Mouse (Mus musculus): ENCODE results near the gene Tbx20. TPM values are rescaled to one million over a fixed set of nuclear protein-coding genes. Genes with fewer than 3 reads are reported as not detected.

The Tbx20 gene
- polyA plus RNA-seq, 1 experiment from 2014 or later: not detected

- H3K27me3 ChIP-seq: peaks cover 98% of the 10 kb centered on the region
- 0 out of 2 replicates have a peak overlapping the region, but pooled peaks have one; percentile 12 for H3K4me3 ChIP-seq (replicated peaks)
- WGBS: under 1% methylated on average over 37 of the region's 37 CpGs
- no peaks in the 10 kb centered on the region for H3K9me3 ChIP-seq (replicated peaks)
- no peak for ATAC-seq (ENCODE audit: insufficient number of reproducible peaks, low FRiP score, low TSS enrichment, low read depth)
- H3K4me2 ChIP-seq (replicated peaks): peak overlapping the region; percentile 8; the same call in 1 of the 2 replicates
- H3K9ac ChIP-seq: no peak overlapping the region
- H3K4me1 ChIP-seq: peaks cover 28% of the 10 kb centered on the region
- H3K27ac ChIP-seq (replicated peaks): no peak overlapping the region
- H3K36me3 ChIP-seq: no peaks in the 10 kb centered on the region
Observed at GRCm38 (mm10) chr9:24777176-24777895, 3.2 kb upstream of the Tbx20 start.

GRCm38 (mm10) chr9:24776487-24776886 lies 2.4 kb upstream of the Tbx20 start:
- 1% methylated on average over 9 of the region's 9 CpGs for WGBS
- Histone ChIP-seq H3K27ac (replicated peaks) (no peak overlapping the region), H3K9me3 (replicated peaks) (no peaks in the 10 kb centered on the region), H3K4me1 (peaks cover 28% of the 10 kb centered on the region), H3K36me3 (no peaks in the 10 kb centered on the region), H3K4me2 (replicated peaks) (no peak overlapping the region), H3K27me3 (peaks cover 98% of the 10 kb centered on the region), H3K9ac (no peak overlapping the region), H3K4me3 (replicated peaks) (no peak overlapping the region)
- ATAC-seq (ENCODE audit: insufficient number of reproducible peaks, low FRiP score, low TSS enrichment, low read depth): no peak

- peaks cover 22% of the 10 kb centered on the region for H3K4me1 ChIP-seq
- 25% methylated on average over 1 of the region's 1 CpGs for WGBS
- H3K9me3 ChIP-seq (replicated peaks): no peaks in the 10 kb centered on the region
- no peak for ATAC-seq (ENCODE audit: insufficient number of reproducible peaks, low FRiP score, low TSS enrichment, low read depth)
- no peak overlapping the region for H3K27ac ChIP-seq (replicated peaks)
- H3K4me3 ChIP-seq (replicated peaks): no peak overlapping the region
- H3K27me3 ChIP-seq: peaks cover 98% of the 10 kb centered on the region
- no peak overlapping the region for H3K9ac ChIP-seq
- no peaks in the 10 kb centered on the region for H3K36me3 ChIP-seq
- no peak overlapping the region for H3K4me2 ChIP-seq (replicated peaks)
Observed at GRCm38 (mm10) chr9:24775567-24775966, 1.5 kb upstream of the Tbx20 start.

GRCm38 (mm10) chr9:24775001-24775400 lies 898 bp upstream of the Tbx20 start:
- 0% methylated on average over 9 of the region's 9 CpGs for WGBS
- no peak for ATAC-seq (ENCODE audit: insufficient number of reproducible peaks, low FRiP score, low TSS enrichment, low read depth)
- Histone ChIP-seq H3K4me1 (peaks cover 27% of the 10 kb centered on the region), H3K9me3 (replicated peaks) (no peaks in the 10 kb centered on the region), H3K36me3 (no peaks in the 10 kb centered on the region), H3K9ac (no peak overlapping the region), H3K27ac (replicated peaks) (no peak overlapping the region), H3K4me3 (replicated peaks) (0 out of 2 replicates have a peak overlapping the region, but pooled peaks have one; percentile 30), H3K27me3 (peaks cover 98% of the 10 kb centered on the region), H3K4me2 (replicated peaks) (no peak overlapping the region)

GRCm38 (mm10) chr9:24773669-24774068 lies 434 bp downstream of the Tbx20 start:
- no peaks in the 10 kb centered on the region for H3K36me3 ChIP-seq
- no peak overlapping the region for H3K9ac ChIP-seq

GRCm38 (mm10) chr9:24773171-24773570 lies 932 bp downstream of the Tbx20 start:
- Histone ChIP-seq H3K27ac (replicated peaks) (no peak overlapping the region), H3K9me3 (replicated peaks) (no peaks in the 10 kb centered on the region), H3K4me1 (peaks cover 27% of the 10 kb centered on the region), H3K4me2 (replicated peaks) (peak overlapping the region; percentile 52; the same call in 1 of the 2 replicates), H3K36me3 (no peaks in the 10 kb centered on the region), H3K9ac (no peak overlapping the region), H3K27me3 (peaks cover 94% of the 10 kb centered on the region), H3K4me3 (replicated peaks) (0 out of 2 replicates have a peak overlapping the region, but pooled peaks have one; percentile 30)
- no peak for ATAC-seq (ENCODE audit: insufficient number of reproducible peaks, low FRiP score, low TSS enrichment, low read depth)
- WGBS: under 1% methylated on average over 9 of the region's 9 CpGs

More at GRCm38 (mm10) chr9:24773669-24774068, 434 bp downstream of the Tbx20 start:
- Histone ChIP-seq H3K4me1 (peaks cover 27% of the 10 kb centered on the region), H3K4me3 (replicated peaks) (peak overlapping the region; percentile 30), H3K27ac (replicated peaks) (no peak overlapping the region), H3K27me3 (peaks cover 94% of the 10 kb centered on the region), H3K9me3 (replicated peaks) (no peaks in the 10 kb centered on the region), H3K4me2 (replicated peaks) (peak overlapping the region; percentile 52)
- ATAC-seq (ENCODE audit: insufficient number of reproducible peaks, low FRiP score, low TSS enrichment, low read depth): no peak
- WGBS: under 1% methylated on average over 19 of the region's 19 CpGs

GRCm38 (mm10) chr9:24772431-24773120 lies 1.5 kb downstream of the Tbx20 start:
- Histone ChIP-seq H3K27me3 (peaks cover 94% of the 10 kb centered on the region), H3K4me3 (replicated peaks) (no peak overlapping the region), H3K9ac (no peak overlapping the region), H3K4me2 (replicated peaks) (no peak overlapping the region), H3K9me3 (replicated peaks) (no peaks in the 10 kb centered on the region), H3K27ac (replicated peaks) (no peak overlapping the region), H3K4me1 (peaks cover 21% of the 10 kb centered on the region), H3K36me3 (no peaks in the 10 kb centered on the region)
- ATAC-seq (ENCODE audit: insufficient number of reproducible peaks, low FRiP score, low TSS enrichment, low read depth): no peak
- 5% methylated on average over 9 of the region's 9 CpGs for whole genome bisulfite sequencing

GRCm38 (mm10) chr9:24771713-24772112 lies 2.4 kb downstream of the Tbx20 start:
- Histone ChIP-seq H3K4me3 (replicated peaks) (no peak overlapping the region), H3K27me3 (peaks cover 90% of the 10 kb centered on the region), H3K27ac (replicated peaks) (no peak overlapping the region), H3K9me3 (replicated peaks) (no peaks in the 10 kb centered on the region), H3K9ac (no peak overlapping the region), H3K4me1 (peaks cover 16% of the 10 kb centered on the region), H3K36me3 (no peaks in the 10 kb centered on the region), H3K4me2 (replicated peaks) (no peak overlapping the region)
- no peak for ATAC-seq (ENCODE audit: insufficient number of reproducible peaks, low FRiP score, low TSS enrichment, low read depth)
- WGBS: 17% methylated on average over 4 of the region's 4 CpGs

GRCm38 (mm10) chr9:24770941-24771405 lies 3.1 kb downstream of the Tbx20 start:
- WGBS: 2% methylated on average over 8 of the region's 8 CpGs
- ATAC-seq (ENCODE audit: insufficient number of reproducible peaks, low FRiP score, low TSS enrichment, low read depth): no peak
- H3K4me1 ChIP-seq: peaks cover 16% of the 10 kb centered on the region
- no peak overlapping the region for H3K27ac ChIP-seq (replicated peaks)
- no peak overlapping the region for H3K4me2 ChIP-seq (replicated peaks)
- H3K9me3 ChIP-seq (replicated peaks): no peaks in the 10 kb centered on the region
- H3K36me3 ChIP-seq: no peaks in the 10 kb centered on the region
- no peak overlapping the region for H3K4me3 ChIP-seq (replicated peaks)
- no peak overlapping the region for H3K9ac ChIP-seq
- peaks cover 87% of the 10 kb centered on the region for H3K27me3 ChIP-seq

- no peak overlapping the region for H3K27ac ChIP-seq (replicated peaks)
- H3K36me3 ChIP-seq: no peaks in the 10 kb centered on the region
- no peaks in the 10 kb centered on the region for H3K9me3 ChIP-seq (replicated peaks)
- WGBS: under 1% methylated on average over 41 of the region's 41 CpGs
- ATAC-seq (ENCODE audit: insufficient number of reproducible peaks, low FRiP score, low TSS enrichment, low read depth): no peak
- peaks cover 86% of the 10 kb centered on the region for H3K27me3 ChIP-seq
- peaks cover 16% of the 10 kb centered on the region for H3K4me1 ChIP-seq
- H3K4me3 ChIP-seq (replicated peaks): peak overlapping the region; percentile 21
- peak overlapping the region; percentile 40 for H3K4me2 ChIP-seq (replicated peaks)
- no peak overlapping the region for H3K9ac ChIP-seq
Observed at GRCm38 (mm10) chr9:24770149-24770940, 3.8 kb downstream of the Tbx20 start.

- H3K27ac ChIP-seq (replicated peaks): no peak overlapping the region
- H3K4me3 ChIP-seq (replicated peaks): 0 out of 2 replicates have a peak overlapping the region, but pooled peaks have one; percentile 21
- H3K9ac ChIP-seq: no peak overlapping the region
- peaks cover 16% of the 10 kb centered on the region for H3K4me1 ChIP-seq
- H3K36me3 ChIP-seq: no peaks in the 10 kb centered on the region
- peaks cover 85% of the 10 kb centered on the region for H3K27me3 ChIP-seq
- H3K4me2 ChIP-seq (replicated peaks): no peak overlapping the region
- H3K9me3 ChIP-seq (replicated peaks): no peaks in the 10 kb centered on the region
- 12% methylated on average over 9 of the region's 9 CpGs for WGBS
- no peak for ATAC-seq (ENCODE audit: insufficient number of reproducible peaks, low FRiP score, low TSS enrichment, low read depth)
Observed at GRCm38 (mm10) chr9:24769611-24770010, 4.5 kb downstream of the Tbx20 start.
